14 mouse cellular contexts compared by ENCODE assay signal in the genomic region with DNA sequence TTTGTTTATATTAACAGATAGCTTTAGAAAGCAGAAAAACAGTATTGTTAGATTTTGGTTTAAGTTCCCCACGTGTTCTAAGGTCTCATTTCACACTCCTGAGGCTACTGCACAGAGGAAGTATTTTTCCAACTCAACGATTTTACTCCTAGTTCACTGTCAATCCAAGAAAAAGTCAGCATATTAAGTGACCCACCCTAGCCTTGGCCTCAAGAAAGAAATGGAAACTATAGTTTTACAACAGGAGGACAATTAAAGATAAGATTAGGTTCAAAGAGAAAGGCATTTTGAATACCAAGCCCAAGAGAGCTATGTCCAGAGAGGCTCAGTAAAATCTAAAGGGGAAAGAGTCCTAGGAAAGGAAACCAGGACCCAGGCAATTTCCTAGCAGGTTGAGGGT.
"Had no signal": no experiment of that assay in that cellular context is flagged by ENCODE, and none has a peak within 500 bp of the region (broad histone marks: within the 10 kb centered on the region; RNA-seq: fewer than 3 reads in every experiment).

No protein-coding gene starts in this region.

- H3K9me3 ChIP-seq: midbrain, embryonic 10.5 days; midbrain, embryonic 12.5 days; neural tube, embryonic 12.5 days had no signal

- ATAC-seq: midbrain, embryonic 16.5 days had no signal

- H3K27me3 ChIP-seq: midbrain, embryonic 12.5 days; neural tube, embryonic 12.5 days had no signal

- H3K4me2 ChIP-seq: lung, embryonic 14.5 days; midbrain, embryonic 12.5 days; neural tube, embryonic 12.5 days had no signal

- H3K36me3 ChIP-seq: midbrain, embryonic 10.5 days; midbrain, embryonic 12.5 days; neural tube, embryonic 12.5 days had no signal

- DNase-seq: lung, adult 18-20 months; lung, embryonic 14.5 days; lung, postnatal 10 days; lung, postnatal 4 days; midbrain, embryonic 14.5 days; right cerebral cortex, postnatal 14 days; spleen, adult 18-20 months; thymus, adult 18-20 months; thymus, postnatal 14 days; thymus, postnatal 36 days had no signal

- H3K4me1 ChIP-seq: neural tube, embryonic 12.5 days had no signal

- H3K9ac ChIP-seq: lung, embryonic 14.5 days; midbrain, embryonic 12.5 days; neural tube, embryonic 12.5 days had no signal

- H3K27ac ChIP-seq: midbrain, embryonic 10.5 days; midbrain, embryonic 12.5 days; neural tube, embryonic 12.5 days had no signal

- H3K4me3 ChIP-seq: midbrain, embryonic 10.5 days; midbrain, embryonic 12.5 days; neural tube, embryonic 12.5 days had no signal
